Mouse (Mus musculus) intestine, embryonic 14.5 days (tissue): ENCODE data around the gene Hmces. TPM values are rescaled to one million over a fixed set of nuclear protein-coding genes. Genes with fewer than 3 reads are reported as not detected.

Source experiments
- ATAC-seq: fragments of 200-750 bp; cut with Nextera tagmentation; replicated peaks from 2 replicates; pipeline ENCODE4 v1.8.0; 2017; ENCODE audit warnings: low read depth, moderate number of reproducible peaks, moderate TSS enrichment, moderate library complexity; ENCODE audit not compliant: low FRiP score, low TSS enrichment
- DNase-seq: peaks from one replicate; pipeline ENCODE4 v3.0.0-alpha.2; 2018; ENCODE audit warnings: low spot score
- H3K27ac ChIP-seq: fragments of 300-500 bp; sonication (generic); 2 replicates; pipeline ENCODE4 v1.5.1; 2014; ENCODE audit warnings: low read depth, mild to moderate bottlenecking, control low read depth
- H3K27me3 ChIP-seq: fragments of 300-500 bp; sonication (generic); replicated peaks from 2 replicates; pipeline ENCODE4 v1.6.1; 2014; ENCODE audit warnings: low read length, control low read depth; ENCODE audit not compliant: control insufficient read depth, insufficient read depth
- H3K36me3 ChIP-seq: fragments of 300-500 bp; sonication (generic); 2 replicates; pipeline ENCODE4 v1.6.1; 2014; ENCODE audit warnings: low read length, control low read depth; ENCODE audit not compliant: control insufficient read depth, insufficient read depth
- H3K4me1 ChIP-seq: fragments of 300-500 bp; sonication (generic); replicated peaks from 2 replicates; pipeline ENCODE4 v1.6.1; 2014; ENCODE audit warnings: low read length, control low read depth, mixed read lengths; ENCODE audit not compliant: control insufficient read depth, insufficient read depth
- H3K4me2 ChIP-seq: fragments of 300-500 bp; sonication (generic); 2 replicates; pipeline ENCODE4 v1.6.1; 2014; ENCODE audit warnings: low read length
- H3K4me3 ChIP-seq: fragments of 300-500 bp; sonication (generic); 2 replicates; pipeline ENCODE4 v1.5.1; 2014; ENCODE audit warnings: low read depth, low read length, control low read depth, mixed read lengths
- H3K9ac ChIP-seq: fragments of 300-500 bp; sonication (generic); 2 replicates; pipeline ENCODE4 v1.6.1; 2014; ENCODE audit warnings: mild to moderate bottlenecking, low read length
- H3K9me3 ChIP-seq: fragments of 300-500 bp; sonication (generic); 2 replicates; pipeline ENCODE4 v1.6.1; 2016; ENCODE audit warnings: low read length, control low read depth; ENCODE audit not compliant: control insufficient read depth
- WGBS: fragments of 180-500 bp; shearing (Covaris S2); extraction: QIAGEN DNeasy Blood & Tissue Kit; methylation state at CpG from one replicate; pipeline ENCODE4 v1.1.7; 2014; 5-methylcytosine and 5-hydroxymethylcytosine counted together
- microRNA-seq: library from miRNA; unstranded; fragments of <30 nt; microRNA quantifications from one replicate; pipeline ENCODE4, GENCODE M21; 2016
- polyA plus RNA-seq: library from polyadenylated mRNA; unstranded; fragments of >200 nt; fragmentation: Nextera tagmentation; extraction: Ambion mirVana; gene quantifications from 2 replicates; pipeline ENCODE4 v1.2.1, GENCODE M21; 2014

Hmces gene
- polyA plus RNA-seq, 1 experiment from 2014 or later, result 45.1 TPM

DNA sequence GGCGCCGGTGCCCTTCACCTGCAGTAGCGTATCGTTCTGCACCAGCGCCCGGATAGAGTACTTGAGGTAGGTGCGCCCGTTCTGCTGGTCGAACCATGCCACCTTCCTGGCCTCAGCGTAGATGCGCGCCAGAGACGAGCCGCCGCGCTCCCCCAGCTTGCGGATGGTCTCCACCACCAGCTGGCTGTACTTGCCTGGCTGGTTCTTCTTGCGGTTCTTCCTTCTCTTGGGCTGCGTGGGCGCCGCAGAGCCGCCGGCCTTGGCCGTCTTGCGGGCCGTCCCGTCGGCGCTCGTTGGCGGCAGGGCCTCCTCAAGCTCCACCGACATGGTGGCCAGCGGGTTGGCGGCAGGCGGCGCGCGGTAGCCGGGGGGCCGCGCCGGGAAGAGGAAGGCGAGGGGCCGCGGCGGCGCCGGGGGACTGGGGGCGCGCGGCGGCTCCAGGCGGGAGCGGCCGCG is 67.3 kb downstream of the Hmces start:
- DNase-seq, result no peak
- peaks cover 7% of the 10 kb centered on the region for H3K36me3 ChIP-seq
- H3K27me3 ChIP-seq, result no peaks in the 10 kb centered on the region
- peaks cover 9% of the 10 kb centered on the region for H3K4me1 ChIP-seq
- peak overlapping the region; percentile 83 for H3K27ac ChIP-seq
- under 1% methylated on average over 51 of the region's 56 CpGs for WGBS
- H3K4me3 ChIP-seq, result peak overlapping the region; percentile 95
- no peaks in the 10 kb centered on the region for H3K9me3 ChIP-seq
- H3K9ac ChIP-seq, result peak overlapping the region; percentile 78
- H3K4me2 ChIP-seq, result peak overlapping the region; percentile 72
- peak; percentile 37 for ATAC-seq

DNA sequence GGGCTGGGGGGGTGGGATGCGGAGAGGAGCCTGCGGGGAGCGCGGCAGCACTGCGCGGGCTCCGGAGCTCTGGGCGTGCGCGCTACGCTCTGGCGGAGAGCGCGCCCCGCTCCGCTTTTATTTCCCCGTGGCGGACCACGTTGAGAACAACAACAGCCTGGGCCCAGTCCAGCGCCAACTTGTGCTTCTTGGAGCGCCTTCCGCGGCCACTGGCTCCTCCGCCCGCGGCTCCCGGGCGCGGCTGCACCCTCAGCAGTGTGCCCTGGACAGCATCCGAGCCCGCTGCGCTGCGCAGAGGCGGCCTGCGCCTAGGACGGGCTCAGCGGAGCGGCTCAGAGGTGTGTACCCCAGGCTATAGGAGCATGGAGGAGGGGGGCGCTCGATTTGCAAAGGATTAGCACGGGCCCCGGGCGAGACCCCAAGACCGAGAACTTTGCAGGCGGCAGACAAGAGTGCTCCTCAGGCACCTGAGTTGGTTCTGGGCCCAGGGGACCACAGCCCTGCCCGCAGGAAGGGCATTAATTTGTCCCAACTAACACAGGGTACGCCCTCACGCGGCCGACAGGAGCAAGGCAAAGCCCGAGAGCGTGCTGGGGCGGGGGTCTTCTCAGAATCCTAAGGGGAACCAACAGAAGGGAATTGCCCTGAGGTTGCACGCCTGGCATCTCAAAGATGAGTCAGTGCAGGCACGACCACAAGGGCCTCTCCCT is 68.0 kb downstream of the Hmces start, which contains the start of gene H1fx:
Gene H1fx, minus strand, starts transcription at position 91 of the 710 bp plus-strand sequence.
- Histone ChIP-seq H3K9me3 (no peaks in the 10 kb centered on the region), H3K9ac (peak within 1 kb of the TSS; percentile 78), H3K36me3 (peaks cover 7% of the 10 kb centered on the region), H3K4me3 (peak within 1 kb of the TSS; percentile 95), H3K27me3 (no peaks in the 10 kb centered on the region), H3K4me1 (peaks cover 9% of the 10 kb centered on the region), H3K27ac (peak within 1 kb of the TSS; percentile 83), H3K4me2 (peak within 1 kb of the TSS; percentile 72)
- WGBS, result 1% methylated on average over 55 of the region's 55 CpGs
- DNase-seq, result peak; percentile 98
- peak; percentile 88 for ATAC-seq

DNA sequence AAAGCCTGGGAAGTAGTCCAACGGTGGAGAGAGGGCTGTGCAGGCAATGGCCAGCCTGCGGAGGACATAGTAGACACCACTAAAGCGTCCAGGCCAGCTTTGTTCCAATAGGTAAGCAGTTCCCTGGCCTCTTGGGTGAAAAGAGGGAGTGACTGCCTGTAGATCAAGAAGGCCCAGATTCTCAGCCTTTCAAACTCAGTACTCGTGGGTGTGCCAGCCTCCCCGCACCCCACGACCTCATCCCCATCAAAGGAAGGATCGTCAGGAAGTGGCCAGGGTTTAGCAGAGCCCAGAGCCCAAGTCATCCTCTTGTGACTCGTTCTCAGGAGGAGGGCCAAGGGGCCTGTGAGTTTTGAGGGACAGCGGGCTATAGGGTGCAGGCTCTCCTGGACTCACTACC is 68.8 kb downstream of the Hmces start:
- DNase-seq, result no peak
- no peak for ATAC-seq
- 73% methylated on average over 9 of the region's 9 CpGs for WGBS
- Histone ChIP-seq H3K4me3 (0 out of 2 replicates have a peak overlapping the region, but pooled peaks have one; percentile 95), H3K9ac (peak overlapping the region; percentile 78; the same call in 1 of the 2 replicates), H3K36me3 (peaks cover 7% of the 10 kb centered on the region), H3K27ac (no peak overlapping the region), H3K27me3 (no peaks in the 10 kb centered on the region), H3K4me1 (peaks cover 9% of the 10 kb centered on the region), H3K4me2 (peak overlapping the region; percentile 72), H3K9me3 (no peaks in the 10 kb centered on the region)

Small RNA genes within 50 kb of the gene (microRNA-seq; reads per million reads assigned to microRNA genes)
- 0.34 reads per million for gene Gm47286

Other genes starting within 250 kb of the Hmces start
- gene Aplf, start 241.7 kb upstream of the Hmces start, polyA plus RNA-seq, result 15.0 TPM in 2 replicates
- 0.59 and 1.4 TPM in 2 replicates for gene Efcc1, start 183.1 kb upstream of the Hmces start, polyA plus RNA-seq
- gene Gp9, start 135.9 kb upstream of the Hmces start, polyA plus RNA-seq, result 1.1 and 3.3 TPM in 2 replicates
- gene Rab43, start 101.8 kb upstream of the Hmces start, polyA plus RNA-seq, result 9.8 and 11.7 TPM in 2 replicates
- 2.6 and 3.7 TPM in 2 replicates for gene Gm45140, start 78.1 kb upstream of the Hmces start, polyA plus RNA-seq
- 51.0 and 52.3 TPM in 2 replicates for gene Isy1, start 75.1 kb upstream of the Hmces start, polyA plus RNA-seq
- gene Cnbp, start 62.8 kb upstream of the Hmces start, polyA plus RNA-seq, result 1,199 and 1,261 TPM in 2 replicates
- gene Copg1, start 26.1 kb upstream of the Hmces start, polyA plus RNA-seq, result 170 and 172 TPM in 2 replicates
- 18.5 and 21.1 TPM in 2 replicates for gene H1fx, start 67.7 kb downstream of the Hmces start, polyA plus RNA-seq
- 259 and 277 TPM in 2 replicates for gene Rab7, start 131.3 kb downstream of the Hmces start, polyA plus RNA-seq
- 384 and 386 TPM in 2 replicates for gene Rpn1, start 170.5 kb downstream of the Hmces start, polyA plus RNA-seq